ENCODE assay signal across 18 mouse cellular contexts in the genomic region with DNA sequence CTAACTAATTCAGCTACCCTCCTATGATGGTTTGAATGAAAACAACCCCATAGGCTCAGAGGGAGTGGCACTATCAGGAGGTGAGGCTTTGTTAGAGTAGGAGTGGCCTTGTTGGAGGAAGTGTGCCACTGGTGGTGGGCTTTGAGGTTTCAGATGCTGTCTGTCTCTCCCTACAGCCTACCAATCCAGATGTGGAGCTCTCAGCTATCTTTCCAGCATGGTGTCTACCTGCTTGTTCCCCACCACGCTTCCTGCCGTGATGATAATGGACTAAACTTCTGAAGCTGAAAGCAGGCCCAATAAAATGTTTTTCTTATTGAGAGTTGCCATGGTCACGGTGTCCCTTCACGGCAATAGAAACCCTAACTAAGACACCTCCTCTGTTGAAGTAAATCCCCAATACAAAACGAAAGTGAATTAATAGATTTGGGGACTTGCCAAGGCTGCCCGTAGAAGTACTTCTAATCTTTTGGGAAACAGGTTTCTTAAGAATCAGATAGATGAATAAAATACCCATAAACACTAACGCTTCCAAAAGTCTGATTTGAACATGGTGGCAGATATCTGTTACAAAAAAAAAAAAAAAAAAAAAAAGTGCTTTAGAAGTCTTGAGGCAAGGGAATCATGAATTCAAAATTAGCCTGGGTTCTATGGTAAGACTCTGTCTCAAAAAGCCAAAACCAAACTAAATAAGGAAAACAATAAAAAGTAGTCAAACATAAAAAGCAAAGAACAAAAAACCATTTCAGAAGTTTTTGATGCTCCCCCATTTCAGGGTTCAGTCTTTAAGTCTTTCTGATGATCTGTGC.
A peak's percentile ranks its signal among the peaks of the same experiment; 100 is the strongest.
DNase-seq lines count a peak whose midpoint lies in the region; ATAC-seq lines count a peak whose summit lies in the region.
"Had no signal": no experiment of that assay in that cellular context is flagged by ENCODE, and none has a peak within 500 bp of the region (broad histone marks: within the 10 kb centered on the region; RNA-seq: fewer than 3 reads in every experiment).

No protein-coding gene starts in this region.

- no peak overlapping the region for H3K4me2 ChIP-seq in heart, embryonic 11.5 days
- H3K4me2 ChIP-seq: heart, embryonic 12.5 days; kidney, embryonic 15.5 days; limb, embryonic 15.5 days had no signal

- H3K27me3 ChIP-seq in heart, embryonic 10.5 days (ENCODE audit: insufficient read depth, poor library complexity, severe bottlenecking) = no peaks in the 10 kb centered on the region
- H3K27me3 ChIP-seq in heart, embryonic 11.5 days (ENCODE audit: control insufficient read depth, insufficient read depth, low read length) = no peaks in the 10 kb centered on the region
- H3K27me3 ChIP-seq in limb, embryonic 10.5 days (ENCODE audit: low read depth, poor library complexity, severe bottlenecking) = no peaks in the 10 kb centered on the region
- H3K27me3 ChIP-seq: heart, embryonic 12.5 days; kidney, embryonic 15.5 days; limb, embryonic 15.5 days had no signal

- H3K9ac ChIP-seq in heart, embryonic 11.5 days (ENCODE audit: low read depth, low read length) = no peak overlapping the region
- H3K9ac ChIP-seq: forebrain, postnatal 0 days; heart, embryonic 12.5 days; kidney, embryonic 15.5 days; limb, embryonic 15.5 days had no signal

- H3K4me1 ChIP-seq in heart, embryonic 10.5 days = peaks cover 22% of the 10 kb centered on the region
- peaks cover 8% of the 10 kb centered on the region for H3K4me1 ChIP-seq in heart, embryonic 11.5 days (ENCODE audit: control insufficient read depth, insufficient read depth, low read length)
- no peaks in the 10 kb centered on the region; the same call in 1 of the 2 replicates for H3K4me1 ChIP-seq in limb, embryonic 10.5 days
- H3K4me1 ChIP-seq: embryonic facial prominence, embryonic 10.5 days; limb, embryonic 15.5 days had no signal

- no peak for ATAC-seq in heart, embryonic 11.5 days (replicated peaks; ENCODE audit: insufficient number of reproducible peaks, low FRiP score, low TSS enrichment)
- ATAC-seq in megakaryocyte progenitor cell, adult 5-6 weeks (replicated peaks; ENCODE audit: poor library complexity) = peak; percentile 29; the same call in 1 of the 2 replicates
- ATAC-seq: forebrain, postnatal 0 days had no signal

- no peak overlapping the region for H3K4me3 ChIP-seq in heart, embryonic 10.5 days
- H3K4me3 ChIP-seq in heart, embryonic 11.5 days (ENCODE audit: low read depth, low read length) = no peak overlapping the region
- no peak overlapping the region for H3K4me3 ChIP-seq in limb, embryonic 10.5 days
- H3K4me3 ChIP-seq: embryonic facial prominence, embryonic 10.5 days; erythroblast, embryonic 14.5 days; heart, embryonic 12.5 days; kidney, embryonic 15.5 days; layer of hippocampus, adult 2 months; limb, embryonic 15.5 days had no signal

- no peaks in the 10 kb centered on the region for H3K9me3 ChIP-seq in heart, embryonic 10.5 days
- H3K9me3 ChIP-seq in heart, embryonic 11.5 days (replicated peaks; ENCODE audit: control insufficient read depth, low read length) = no peaks in the 10 kb centered on the region
- no peaks in the 10 kb centered on the region for H3K9me3 ChIP-seq in limb, embryonic 10.5 days (replicated peaks)
- H3K9me3 ChIP-seq: embryonic facial prominence, embryonic 10.5 days; heart, embryonic 12.5 days; kidney, embryonic 15.5 days; limb, embryonic 15.5 days had no signal

- no peak overlapping the region; the same call in 1 of the 2 replicates for H3K27ac ChIP-seq in heart, embryonic 10.5 days
- no peak overlapping the region for H3K27ac ChIP-seq in heart, embryonic 11.5 days (ENCODE audit: low read depth, low read length)
- no peak overlapping the region for H3K27ac ChIP-seq in limb, embryonic 10.5 days
- H3K27ac ChIP-seq: embryonic facial prominence, embryonic 10.5 days; kidney, embryonic 15.5 days; layer of hippocampus, adult 2 months; limb, embryonic 15.5 days had no signal

- WGBS in heart, embryonic 10.5 days = 90% methylated on average over 7 of the region's 7 CpGs
- WGBS in heart, embryonic 11.5 days (ENCODE audit: insufficient replicate concordance) = 84% methylated on average over 7 of the region's 7 CpGs
- WGBS in limb, embryonic 10.5 days = 94% methylated on average over 7 of the region's 7 CpGs

- no peaks in the 10 kb centered on the region for H3K36me3 ChIP-seq in heart, embryonic 10.5 days
- H3K36me3 ChIP-seq in heart, embryonic 11.5 days (ENCODE audit: control insufficient read depth, insufficient read depth, low read length) = no peaks in the 10 kb centered on the region
- H3K36me3 ChIP-seq in limb, embryonic 10.5 days = no peaks in the 10 kb centered on the region
- H3K36me3 ChIP-seq: embryonic facial prominence, embryonic 10.5 days; heart, embryonic 12.5 days; kidney, embryonic 15.5 days; limb, embryonic 15.5 days had no signal

- DNase-seq in heart, embryonic 10.5 days (ENCODE audit: low spot score) = peak; percentile 27
- peak; percentile 7 for DNase-seq in R1 (ENCODE audit: low read depth, low spot score)
- DNase-seq in thymus, postnatal 14 days = peak; percentile 16
- DNase-seq in limb, embryonic 10.5 days (ENCODE audit: low spot score) = no peak
- DNase-seq in lung, postnatal 36 days = no peak
- no peak for DNase-seq in cerebellum, postnatal 4 days (ENCODE audit: low spot score in 2 of 2)
- DNase-seq: cerebellum, postnatal 10 days; forebrain, postnatal 0 days; gastrocnemius, postnatal 10 days; lung, adult 18-20 months had no signal

Comparison
In these comparisons a context has a peak if more than half of its experiments do, and no peak if none do; other contexts are left out.
1. DNase-seq: peak in heart, embryonic 10.5 days (single experiment), R1 (single experiment) and thymus, postnatal 14 days (single experiment); none in limb, embryonic 10.5 days (single experiment), lung, postnatal 36 days (single experiment) and cerebellum, postnatal 4 days (0 of 2).